Mouse (Mus musculus): ENCODE results near the gene Cebpb. TPM values are rescaled to one million over a fixed set of nuclear protein-coding genes. Genes with fewer than 3 reads are reported as not detected.

Gene Cebpb
- polyA plus RNA-seq, 1 experiment from 2014 or later, result 27.5 TPM

- ATAC-seq (no peak), DNase-seq (no peak)
- no peak overlapping the region for H3K4me3 ChIP-seq (ENCODE audit: low read depth, low read length)
- H3K4me2 ChIP-seq (ENCODE audit: low read depth, low read length), result no peak overlapping the region
- TF ChIP-seq CTCF (IDR thresholded peaks at IDR 0.05; ENCODE audit: low read depth), result no peak
- no peak for TF ChIP-seq EP300 (IDR thresholded peaks at IDR 0.05; ENCODE audit: low read depth)
- WGBS (ENCODE audit: insufficient replicate concordance), result 18% methylated on average over 1 of the region's 1 CpGs
- H3K27ac ChIP-seq (ENCODE audit: low read depth), result no peak overlapping the region
- no peaks in the 10 kb centered on the region for H3K36me3 ChIP-seq (replicated peaks; ENCODE audit: insufficient read depth, low read length)
- H3K9me3 ChIP-seq (ENCODE audit: low read length), result no peaks in the 10 kb centered on the region
- H3K4me1 ChIP-seq (ENCODE audit: insufficient read depth), result peaks cover 28% of the 10 kb centered on the region
- no peak overlapping the region for H3K9ac ChIP-seq (replicated peaks)
- no peaks in the 10 kb centered on the region for H3K27me3 ChIP-seq (ENCODE audit: insufficient read depth, low read length)
Observed at GRCm38 (mm10) chr2:167717208-167717607, 28.5 kb downstream of the Cebpb start.

GRCm38 (mm10) chr2:167719520-167719919 lies 30.8 kb downstream of the Cebpb start:
- H3K4me2 ChIP-seq (ENCODE audit: low read depth, low read length), result no peak overlapping the region
- no peak overlapping the region for H3K27ac ChIP-seq (ENCODE audit: low read depth)
- H3K27me3 ChIP-seq (ENCODE audit: insufficient read depth, low read length), result no peaks in the 10 kb centered on the region
- H3K4me1 ChIP-seq (ENCODE audit: insufficient read depth), result peaks cover 24% of the 10 kb centered on the region
- no peaks in the 10 kb centered on the region for H3K9me3 ChIP-seq (ENCODE audit: low read length)
- ATAC-seq (peak; percentile 73), DNase-seq (no peak)
- no peaks in the 10 kb centered on the region for H3K36me3 ChIP-seq (replicated peaks; ENCODE audit: insufficient read depth, low read length)
- no peak overlapping the region for H3K9ac ChIP-seq (replicated peaks)
- peak; percentile 32; the same call in 1 of the 2 replicates for TF ChIP-seq EP300 (IDR thresholded peaks at IDR 0.05; ENCODE audit: low read depth)
- TF ChIP-seq CTCF (IDR thresholded peaks at IDR 0.05; ENCODE audit: low read depth), result no peak
- no peak overlapping the region for H3K4me3 ChIP-seq (ENCODE audit: low read depth, low read length)
- WGBS (ENCODE audit: insufficient replicate concordance), result 68% methylated on average over 4 of the region's 4 CpGs

GRCm38 (mm10) chr2:167721159-167721882 lies 32.6 kb downstream of the Cebpb start:
- Histone ChIP-seq H3K4me2 (ENCODE audit: low read depth, low read length) (no peak overlapping the region), H3K9me3 (ENCODE audit: low read length) (no peaks in the 10 kb centered on the region), H3K27ac (ENCODE audit: low read depth) (no peak overlapping the region), H3K4me3 (ENCODE audit: low read depth, low read length) (no peak overlapping the region), H3K36me3 (replicated peaks; ENCODE audit: insufficient read depth, low read length) (no peaks in the 10 kb centered on the region), H3K27me3 (ENCODE audit: insufficient read depth, low read length) (no peaks in the 10 kb centered on the region), H3K9ac (replicated peaks) (no peak overlapping the region), H3K4me1 (ENCODE audit: insufficient read depth) (peaks cover 17% of the 10 kb centered on the region)
- no peak for TF ChIP-seq EP300 (IDR thresholded peaks at IDR 0.05; ENCODE audit: low read depth)
- TF ChIP-seq CTCF (IDR thresholded peaks at IDR 0.05; ENCODE audit: low read depth), result no peak
- DNase-seq, result no peak
- no peak for ATAC-seq
- 72% methylated on average over 11 of the region's 11 CpGs for WGBS (ENCODE audit: insufficient replicate concordance)

GRCm38 (mm10) chr2:167722538-167722937 lies 33.8 kb downstream of the Cebpb start:
- ATAC-seq, result no peak
- no peak for TF ChIP-seq CTCF (IDR thresholded peaks at IDR 0.05; ENCODE audit: low read depth)
- Histone ChIP-seq H3K27ac (ENCODE audit: low read depth) (no peak overlapping the region), H3K27me3 (ENCODE audit: insufficient read depth, low read length) (no peaks in the 10 kb centered on the region), H3K4me1 (ENCODE audit: insufficient read depth) (peaks cover 17% of the 10 kb centered on the region), H3K9me3 (ENCODE audit: low read length) (no peaks in the 10 kb centered on the region), H3K4me3 (ENCODE audit: low read depth, low read length) (no peak overlapping the region), H3K9ac (replicated peaks) (no peak overlapping the region), H3K4me2 (ENCODE audit: low read depth, low read length) (no peak overlapping the region), H3K36me3 (replicated peaks; ENCODE audit: insufficient read depth, low read length) (no peaks in the 10 kb centered on the region)
- 75% methylated on average over 6 of the region's 6 CpGs for WGBS (ENCODE audit: insufficient replicate concordance)
- DNase-seq, result no peak

- TF ChIP-seq CTCF (IDR thresholded peaks at IDR 0.05; ENCODE audit: low read depth) (no peak), EP300 (IDR thresholded peaks at IDR 0.05; ENCODE audit: low read depth) (no peak)
- ATAC-seq (no peak), DNase-seq (no peak)
- WGBS (ENCODE audit: insufficient replicate concordance), result 55% methylated on average over 11 of the region's 11 CpGs
- no peak overlapping the region for H3K27ac ChIP-seq (ENCODE audit: low read depth)
- no peak overlapping the region for H3K4me3 ChIP-seq (ENCODE audit: low read depth, low read length)
- no peak overlapping the region for H3K4me2 ChIP-seq (ENCODE audit: low read depth, low read length)
- H3K27me3 ChIP-seq (ENCODE audit: insufficient read depth, low read length), result no peaks in the 10 kb centered on the region
- no peaks in the 10 kb centered on the region for H3K36me3 ChIP-seq (replicated peaks; ENCODE audit: insufficient read depth, low read length)
- H3K4me1 ChIP-seq (ENCODE audit: insufficient read depth), result peaks cover 17% of the 10 kb centered on the region
- no peaks in the 10 kb centered on the region for H3K9me3 ChIP-seq (ENCODE audit: low read length)
- H3K9ac ChIP-seq (replicated peaks), result no peak overlapping the region
Observed at GRCm38 (mm10) chr2:167723589-167724206, 35.0 kb downstream of the Cebpb start.

GRCm38 (mm10) chr2:167725879-167726278 lies 37.2 kb downstream of the Cebpb start:
- DNase-seq (no peak), ATAC-seq (no peak)
- no peaks in the 10 kb centered on the region for H3K27me3 ChIP-seq (ENCODE audit: insufficient read depth, low read length)
- WGBS (ENCODE audit: insufficient replicate concordance), result 90% methylated on average over 10 of the region's 10 CpGs
- no peaks in the 10 kb centered on the region for H3K36me3 ChIP-seq (replicated peaks; ENCODE audit: insufficient read depth, low read length)
- H3K4me2 ChIP-seq (ENCODE audit: low read depth, low read length), result no peak overlapping the region
- TF ChIP-seq EP300 (IDR thresholded peaks at IDR 0.05; ENCODE audit: low read depth) (no peak), CTCF (IDR thresholded peaks at IDR 0.05; ENCODE audit: low read depth) (no peak)
- H3K9ac ChIP-seq (replicated peaks), result no peak overlapping the region
- H3K27ac ChIP-seq (ENCODE audit: low read depth), result no peak overlapping the region
- H3K9me3 ChIP-seq (ENCODE audit: low read length), result no peaks in the 10 kb centered on the region
- no peak overlapping the region for H3K4me3 ChIP-seq (ENCODE audit: low read depth, low read length)
- peaks cover 7% of the 10 kb centered on the region; the same call in 1 of the 2 replicates for H3K4me1 ChIP-seq (ENCODE audit: insufficient read depth)

Measured in liver, postnatal 0 days (tissue).